Mouse (Mus musculus): ENCODE data around the gene Rras2.

Rras2 gene

DNA sequence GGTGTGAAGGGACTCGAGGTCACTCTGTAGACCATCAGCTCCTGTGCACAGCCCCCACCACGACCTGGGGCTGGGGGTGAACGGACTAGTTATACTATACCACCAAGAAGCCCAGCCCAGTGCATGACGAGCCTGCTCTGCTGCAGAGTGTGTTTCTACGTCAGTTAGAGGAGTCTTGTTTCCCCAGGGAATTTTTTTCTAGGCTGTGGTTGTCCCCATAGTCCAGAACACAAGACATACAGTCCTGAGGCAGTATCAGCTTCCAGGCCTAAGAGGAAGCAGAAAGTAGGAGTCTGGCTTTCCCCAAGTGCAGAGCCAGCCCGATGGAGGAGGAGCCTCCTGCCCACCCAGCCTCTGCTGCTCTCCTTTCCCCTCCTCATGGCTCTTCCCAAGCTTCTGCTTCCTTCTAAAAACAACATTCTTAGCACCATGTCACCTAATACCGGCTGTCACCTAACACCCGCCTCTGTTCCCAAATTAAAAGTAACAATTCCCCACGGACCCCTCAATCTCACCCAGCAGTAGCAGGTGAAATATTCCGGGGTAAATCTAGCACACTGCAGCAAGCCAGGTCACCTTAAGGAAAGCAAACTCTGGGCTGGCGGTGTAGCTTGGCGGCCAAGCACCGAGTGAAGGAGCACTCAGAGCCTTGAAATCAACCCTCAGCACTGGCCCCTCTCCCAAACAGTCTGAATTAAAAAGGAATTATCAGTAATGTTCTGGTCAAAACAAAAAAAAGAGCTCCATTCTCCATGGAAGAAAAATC is 45.5 kb downstream of the Rras2 start:
- no peak for DNase-seq (ENCODE audit: low read depth, low spot score)

DNA sequence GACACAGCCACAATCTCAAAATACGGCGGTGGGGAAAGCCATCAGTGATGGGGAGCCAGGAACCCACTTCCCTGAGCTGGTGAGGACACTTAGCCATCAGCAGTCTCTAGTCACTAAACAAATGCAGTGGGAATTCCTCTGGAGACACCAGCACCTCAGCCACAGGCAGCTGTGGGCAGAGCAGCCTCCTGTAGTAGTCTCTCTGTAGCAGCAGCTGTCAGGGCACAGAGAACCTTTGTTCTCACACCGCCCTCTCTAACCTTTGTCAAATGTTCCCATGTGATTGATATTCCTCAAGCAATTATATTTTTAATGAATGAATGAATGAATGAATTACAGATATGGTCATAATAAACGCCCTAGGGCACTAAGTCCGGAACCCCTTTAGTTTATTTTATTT is 46.2 kb downstream of the Rras2 start:
- no peak for DNase-seq (ENCODE audit: low read depth, low spot score)

DNA sequence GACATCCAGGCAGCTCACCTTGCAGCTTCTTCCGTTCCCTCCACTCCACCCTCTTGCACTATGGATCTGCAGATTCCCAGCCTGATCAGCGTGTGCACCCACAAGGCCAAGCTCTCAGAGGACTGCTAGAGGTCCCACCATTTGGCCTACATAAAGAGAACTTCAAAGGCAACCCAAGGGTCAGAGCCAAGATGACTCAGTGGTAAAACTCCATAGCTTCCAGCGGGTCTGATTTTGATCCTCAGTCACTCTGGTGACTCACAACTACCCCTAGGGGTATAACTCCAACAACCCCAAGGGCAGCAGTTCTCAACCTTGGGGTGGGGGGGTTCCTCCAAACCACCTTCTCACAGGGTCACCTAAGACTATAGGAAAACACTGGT is 47.1 kb downstream of the Rras2 start:
- no peak for DNase-seq (ENCODE audit: low read depth, low spot score)

DNA sequence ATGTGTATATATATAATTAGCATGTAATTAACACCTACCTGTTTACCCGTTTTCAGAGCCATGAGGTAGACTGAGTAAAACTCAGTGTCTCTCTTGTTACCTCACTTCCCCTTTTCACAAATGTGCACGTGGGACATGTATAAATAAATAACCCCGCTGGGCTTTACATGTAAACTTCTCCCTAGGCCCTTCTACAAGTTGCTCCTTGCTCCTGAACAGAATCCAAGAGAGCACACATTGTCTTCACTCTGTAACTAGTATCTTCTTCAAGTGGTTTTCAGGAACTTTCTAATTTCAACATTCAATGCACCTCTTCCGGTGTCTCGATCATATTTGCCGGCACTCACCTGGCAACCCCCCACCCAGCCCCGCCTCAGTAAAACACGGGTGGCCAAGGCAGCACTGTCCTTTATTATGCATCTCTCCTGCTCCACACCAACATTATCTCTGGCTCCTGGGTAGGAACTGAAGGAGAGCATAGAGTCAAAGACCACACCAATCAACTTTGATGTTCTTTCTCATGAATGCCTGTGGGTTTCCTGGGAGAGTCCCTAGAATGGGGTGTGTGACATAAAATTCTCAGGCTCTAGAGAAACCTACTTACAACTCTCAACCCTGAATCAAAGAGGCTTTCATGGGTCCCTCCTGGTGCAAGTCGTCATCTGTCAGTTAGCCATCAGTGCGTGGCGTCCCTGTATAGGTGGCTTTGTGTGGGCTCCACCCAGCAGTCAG is 47.7 kb downstream of the Rras2 start:
- DNase-seq (ENCODE audit: low read depth, low spot score): peak; percentile 71

DNA sequence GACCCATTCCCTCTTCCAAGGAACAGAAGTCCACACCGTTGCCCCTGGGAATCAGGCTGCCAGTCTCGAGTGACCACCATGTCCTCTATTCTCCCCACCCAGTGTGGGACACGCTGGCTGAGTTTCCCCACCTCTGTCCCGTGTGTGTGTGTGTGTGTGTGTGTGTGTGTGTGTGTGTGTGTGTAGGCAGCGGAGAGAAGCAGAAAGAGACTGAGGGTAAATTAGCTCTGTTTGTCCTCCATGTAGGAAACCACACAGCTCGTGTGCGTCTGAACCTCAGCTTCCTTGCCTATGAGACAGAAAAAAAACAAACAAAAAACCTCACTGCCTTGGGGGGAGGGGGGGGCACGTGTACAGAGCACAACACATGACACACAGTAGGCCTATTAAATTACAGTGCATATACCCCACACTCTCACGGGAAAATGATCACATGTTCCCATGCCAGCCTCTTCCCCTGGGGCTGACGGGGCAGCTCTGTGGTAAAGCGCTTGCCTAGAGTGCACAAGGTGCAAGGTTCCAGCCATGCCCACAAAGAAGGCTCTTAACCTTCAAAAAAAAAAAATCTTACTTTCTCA is 48.5 kb downstream of the Rras2 start:
- DNase-seq (ENCODE audit: low read depth, low spot score): peak; percentile 84

DNA sequence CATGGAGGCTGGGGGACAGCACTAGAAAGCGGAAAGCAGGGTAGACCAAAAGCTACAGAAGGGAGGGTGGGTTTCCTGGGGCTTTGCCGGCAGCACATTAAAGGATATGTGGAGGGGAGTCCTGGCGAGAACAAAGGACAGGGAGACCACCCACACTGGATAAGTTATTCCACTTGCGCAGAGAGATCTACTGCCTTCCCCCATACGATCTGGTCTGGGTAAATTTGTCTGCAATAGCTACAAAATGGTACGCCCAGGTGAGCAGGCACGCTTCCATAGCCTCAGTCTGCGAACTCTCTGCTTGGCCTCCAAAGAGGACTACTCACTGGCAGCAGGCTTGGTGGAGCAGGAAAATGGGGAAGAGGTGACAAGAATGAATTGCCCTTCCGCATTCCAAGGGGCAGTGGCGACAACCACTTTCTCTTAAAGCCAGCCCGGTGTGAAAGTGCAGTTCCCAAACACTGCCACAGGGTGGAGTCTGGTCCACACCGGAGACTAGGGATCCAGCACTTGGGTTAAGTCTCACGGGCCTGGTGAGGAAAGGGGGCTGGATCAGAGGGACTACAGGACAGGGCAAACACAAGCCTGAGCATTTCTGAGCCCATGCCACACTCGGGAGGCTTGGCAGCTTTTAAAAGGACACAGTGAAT is 50.9 kb downstream of the Rras2 start:
- peak; percentile 88 for DNase-seq (ENCODE audit: low read depth, low spot score)

DNA sequence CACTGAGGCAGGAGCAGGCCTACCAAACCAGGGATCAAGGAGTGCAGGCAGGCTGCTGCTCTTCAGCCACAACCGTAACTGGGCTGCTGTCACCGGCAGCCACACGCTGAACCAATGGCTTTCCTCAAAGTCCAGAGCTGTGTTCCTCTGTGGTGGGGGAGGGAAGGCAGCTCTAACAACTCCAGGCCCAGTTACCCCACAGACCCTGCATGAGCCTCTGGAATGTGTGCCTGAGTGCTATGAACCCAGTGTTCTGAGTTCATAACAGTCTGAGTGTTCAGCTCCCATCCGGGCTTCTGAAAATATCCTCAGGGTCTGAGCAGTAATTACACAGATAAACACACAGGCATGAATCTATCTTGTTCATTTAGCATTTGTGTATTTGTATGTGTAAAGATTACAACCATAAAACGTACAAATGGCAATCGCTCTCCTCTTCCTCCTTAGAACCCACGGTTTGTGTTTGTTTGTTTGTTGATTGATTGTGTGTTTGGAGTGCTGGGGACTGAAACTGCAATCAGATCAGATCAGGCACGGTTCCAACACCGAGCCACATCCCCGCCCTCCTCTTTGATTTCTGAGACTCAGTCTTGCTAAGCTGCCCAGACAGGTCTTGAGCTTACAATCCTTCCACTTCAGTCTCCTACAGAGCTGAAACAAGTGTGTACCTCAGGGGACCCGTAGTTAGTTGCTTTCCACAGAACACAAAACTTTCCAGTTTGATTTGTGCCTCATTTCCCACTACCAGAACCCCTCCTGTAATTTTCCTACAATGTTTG is 52.0 kb downstream of the Rras2 start:
- no peak for DNase-seq (ENCODE audit: low read depth, low spot score)

DNA sequence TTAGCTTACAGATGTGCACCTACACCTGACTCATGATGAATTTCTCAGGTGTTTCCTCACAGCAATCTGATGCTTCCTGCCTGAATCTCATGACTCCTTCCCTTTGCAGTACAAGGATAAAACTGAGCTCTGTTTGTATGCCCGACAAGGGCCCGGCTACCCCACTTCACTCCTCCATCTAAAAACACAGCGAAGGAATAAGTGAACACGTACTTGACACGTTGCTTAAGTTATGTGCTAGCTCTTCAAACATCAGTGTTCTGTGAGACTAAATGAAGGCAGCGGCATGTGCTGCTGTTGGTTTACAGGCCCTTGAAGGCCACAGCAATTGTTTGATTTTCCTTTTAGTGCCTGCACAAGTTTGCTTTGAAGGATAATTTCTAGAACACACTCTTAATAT is 53.6 kb downstream of the Rras2 start:
- DNase-seq (ENCODE audit: low read depth, low spot score): no peak

DNA sequence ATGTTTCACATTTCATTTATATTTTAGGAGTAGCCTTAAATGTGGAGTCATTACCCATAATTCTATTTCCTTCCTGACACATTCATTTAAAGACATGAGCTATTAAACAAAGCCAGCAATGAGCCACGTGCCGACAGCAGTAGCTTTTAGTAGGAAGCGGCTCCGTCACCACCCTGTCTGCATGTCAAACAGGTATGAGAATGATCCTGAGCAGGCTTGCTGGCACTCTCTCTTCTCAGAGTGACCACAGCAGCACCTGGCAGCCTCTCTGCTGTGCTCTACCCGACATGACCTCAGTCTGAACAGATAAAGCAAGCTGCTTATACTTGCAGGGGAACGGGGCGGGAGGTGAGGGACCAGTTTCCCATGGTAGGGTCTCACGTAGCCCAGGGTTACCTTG is 54.0 kb downstream of the Rras2 start:
- DNase-seq (ENCODE audit: low read depth, low spot score): no peak

DNA sequence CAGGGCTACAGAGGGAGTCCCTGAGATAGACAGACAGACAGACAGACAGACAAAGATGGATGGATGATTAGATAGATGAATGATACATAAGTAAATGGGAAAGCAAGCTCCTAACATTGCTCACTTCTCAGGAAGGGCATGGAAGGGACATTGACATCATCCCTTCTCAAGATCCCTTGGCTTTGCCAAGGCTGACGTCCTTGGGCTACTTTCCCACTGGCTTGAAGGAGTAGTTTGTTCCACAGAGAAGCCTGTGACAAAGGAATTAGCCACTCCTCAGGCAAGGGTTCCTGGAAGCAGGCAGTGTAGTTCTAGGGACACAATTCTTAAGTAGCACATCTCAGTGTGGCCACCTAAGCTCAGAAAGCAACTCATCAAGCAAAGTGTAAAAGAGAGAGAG is 55.1 kb downstream of the Rras2 start:
- no peak for DNase-seq (ENCODE audit: low read depth, low spot score)

DNA sequence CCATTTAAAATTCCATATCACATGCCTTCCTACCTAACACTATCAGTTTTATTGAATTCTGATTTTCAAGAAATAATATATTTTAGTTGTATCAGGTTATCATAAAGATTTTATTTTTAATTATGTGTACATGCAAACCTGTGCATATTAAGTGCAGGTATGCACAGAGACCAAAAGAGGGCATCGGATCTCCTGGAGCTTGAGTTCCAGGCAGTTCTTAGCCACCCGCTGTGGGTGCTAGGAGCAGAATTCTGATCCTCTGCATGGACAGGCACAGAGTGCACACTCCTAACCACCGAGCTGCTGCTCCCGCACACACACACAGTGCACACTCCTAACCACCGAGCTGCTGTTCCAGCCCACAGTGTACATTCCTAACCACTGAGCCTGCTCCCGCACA is 57.1 kb downstream of the Rras2 start:
- no peak for DNase-seq (ENCODE audit: low read depth, low spot score)

DNA sequence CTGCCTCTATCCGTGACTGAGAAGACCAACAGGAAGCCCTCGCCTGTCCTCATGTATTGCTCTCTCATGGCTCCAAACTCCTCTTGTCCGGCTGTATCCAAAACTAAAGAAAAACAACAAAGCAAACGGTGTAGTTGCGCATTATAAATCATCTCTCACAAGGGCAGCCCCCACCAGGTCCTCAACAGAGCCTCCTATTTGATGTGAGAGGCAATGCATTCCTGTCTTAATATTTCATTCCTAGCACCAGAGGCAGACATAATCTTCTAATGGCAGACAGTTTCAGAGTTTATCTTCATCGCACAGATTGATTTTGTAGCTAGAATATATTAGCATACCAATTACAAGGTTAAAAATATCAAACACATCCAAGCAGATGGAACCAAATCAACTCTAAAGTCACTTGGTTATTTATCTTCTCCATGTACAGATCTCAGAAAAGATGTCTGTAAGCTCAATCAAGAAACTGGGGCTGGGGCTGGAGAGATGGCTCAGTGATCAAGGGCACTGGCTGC is 58.6 kb downstream of the Rras2 start:
- no peak for DNase-seq (ENCODE audit: low read depth, low spot score)

DNA sequence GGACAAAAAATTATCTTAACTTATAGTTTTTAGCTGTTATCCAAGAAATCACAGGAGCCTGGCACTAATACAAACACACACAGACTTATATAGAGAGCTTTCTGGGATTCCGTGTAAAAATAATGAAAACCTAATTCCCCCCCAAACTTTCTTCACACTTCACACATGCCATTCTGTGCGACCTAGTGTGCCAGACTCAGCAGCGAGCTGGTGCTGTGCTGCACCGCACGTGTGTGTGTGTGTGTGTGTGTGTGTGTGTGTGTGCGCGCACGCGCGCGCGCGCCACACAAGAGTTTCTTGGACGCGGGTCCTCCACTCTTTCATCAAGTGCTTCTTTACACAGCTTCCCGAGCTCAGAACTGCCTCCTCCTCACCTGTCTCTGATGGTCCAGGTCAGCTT is 59.4 kb downstream of the Rras2 start:
- no peak for DNase-seq (ENCODE audit: low read depth, low spot score)

DNA sequence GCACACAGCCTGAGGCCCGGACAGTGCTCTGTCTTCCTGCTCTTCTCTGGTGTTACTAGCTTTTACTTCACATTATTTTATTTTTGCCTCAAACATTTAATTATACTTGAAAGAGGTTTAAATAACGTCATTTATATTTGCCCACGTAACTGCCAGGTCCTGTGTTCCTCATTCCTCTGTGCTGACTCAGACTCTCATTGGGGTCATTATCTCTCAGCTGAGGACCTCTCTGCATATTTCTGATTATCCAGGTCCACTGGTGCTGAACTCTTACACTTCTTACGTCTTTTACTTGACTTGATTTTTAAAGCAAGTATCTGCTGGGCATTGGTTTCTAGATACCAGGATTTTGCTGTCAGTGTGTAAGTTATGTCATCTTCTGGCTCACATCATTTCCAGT is 63.9 kb downstream of the Rras2 start:
- no peak for DNase-seq (ENCODE audit: low read depth, low spot score)

DNA sequence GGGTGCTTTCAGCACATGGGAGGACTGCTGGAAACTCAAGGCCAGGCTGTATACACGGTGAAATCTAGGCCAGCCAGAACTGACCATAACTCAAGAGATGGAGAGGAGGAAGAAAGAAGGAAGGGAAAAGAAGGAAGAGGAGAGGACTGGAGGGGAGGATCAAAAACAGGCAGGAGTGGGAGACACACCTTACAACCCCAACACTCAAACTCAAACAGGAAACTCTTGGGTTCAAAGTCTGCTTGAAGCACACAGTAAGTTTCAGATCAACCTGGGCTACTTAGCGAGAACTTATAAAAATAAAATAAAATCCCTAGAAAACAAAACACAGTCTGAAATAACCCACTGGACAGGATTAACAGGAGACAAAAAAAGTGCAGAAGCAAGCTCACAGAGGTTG is 71.8 kb downstream of the Rras2 start:
- DNase-seq (ENCODE audit: low read depth, low spot score): no peak

DNA sequence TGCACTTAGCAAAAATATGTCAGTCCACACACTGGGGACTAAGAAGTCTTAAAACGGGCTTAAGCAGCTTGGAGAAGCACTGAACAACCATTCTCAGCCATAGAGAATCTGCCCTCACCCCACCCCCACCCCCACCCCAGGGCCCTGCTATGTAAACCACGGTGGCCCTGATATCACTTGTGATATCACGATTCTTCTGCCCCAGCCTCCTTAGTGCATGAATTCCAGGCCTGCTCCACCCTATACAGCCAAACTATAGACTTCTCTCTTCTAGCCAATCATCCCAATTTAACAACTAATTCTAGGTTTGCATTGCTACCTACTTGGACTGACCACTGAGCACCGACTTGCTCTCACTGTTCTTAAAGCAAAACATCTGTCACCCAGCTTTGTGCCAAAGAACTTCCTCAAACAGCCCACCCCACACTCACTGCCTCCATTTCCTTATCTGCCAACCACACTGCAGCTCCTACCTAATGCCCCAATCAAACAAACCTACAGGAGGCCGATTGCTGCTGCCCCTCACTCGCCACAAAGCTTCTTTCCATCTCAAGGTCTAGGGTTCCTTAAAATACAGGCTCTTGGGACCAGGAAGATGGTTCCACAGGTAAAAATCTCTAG is 73.5 kb downstream of the Rras2 start:
- no peak for DNase-seq (ENCODE audit: low read depth, low spot score)

DNA sequence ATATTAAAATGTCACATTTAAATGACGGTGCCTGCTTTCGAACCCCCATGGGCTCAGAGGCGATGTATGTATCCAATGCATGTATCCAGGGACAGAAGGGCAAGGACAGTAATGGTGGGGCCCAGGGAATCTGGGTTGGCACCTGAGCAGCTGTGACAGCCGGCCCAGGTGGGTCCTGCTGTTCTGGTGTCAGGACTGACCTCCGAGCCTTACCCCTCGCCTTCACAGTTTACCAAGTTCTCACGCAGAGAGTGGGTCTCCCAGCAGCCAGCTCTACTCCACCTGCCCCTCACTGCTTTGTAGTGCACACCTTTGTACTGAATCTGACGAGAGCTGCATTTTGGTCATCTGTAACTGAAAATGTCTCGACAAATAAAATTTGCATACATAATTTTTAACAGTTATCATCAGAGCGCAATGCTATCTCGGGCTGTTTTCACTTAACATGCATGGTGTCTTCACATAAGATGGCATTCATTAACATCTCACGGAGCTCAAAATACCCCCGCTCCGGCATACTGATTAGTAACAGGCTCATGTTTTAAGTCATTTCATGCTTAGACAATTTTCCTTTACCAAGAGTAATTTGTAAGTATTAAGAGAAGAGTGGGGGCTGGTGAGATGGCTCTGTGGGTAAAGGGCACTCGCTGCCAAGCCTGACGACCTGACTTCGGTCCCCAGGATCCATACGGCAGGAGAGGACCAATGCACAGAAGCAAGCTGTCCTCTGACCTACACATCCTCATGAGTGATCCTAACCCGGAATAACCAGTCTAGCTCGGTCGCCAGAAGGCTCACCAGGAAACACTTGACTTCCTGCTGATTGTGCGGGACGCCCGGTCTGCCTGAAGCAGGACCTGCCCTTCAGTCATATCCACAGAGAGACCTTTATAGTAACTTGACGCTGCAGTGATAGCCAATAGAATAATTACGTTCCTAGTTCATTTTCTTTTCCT is 74.3 kb downstream of the Rras2 start:
- DNase-seq (ENCODE audit: low read depth, low spot score): no peak

DNA sequence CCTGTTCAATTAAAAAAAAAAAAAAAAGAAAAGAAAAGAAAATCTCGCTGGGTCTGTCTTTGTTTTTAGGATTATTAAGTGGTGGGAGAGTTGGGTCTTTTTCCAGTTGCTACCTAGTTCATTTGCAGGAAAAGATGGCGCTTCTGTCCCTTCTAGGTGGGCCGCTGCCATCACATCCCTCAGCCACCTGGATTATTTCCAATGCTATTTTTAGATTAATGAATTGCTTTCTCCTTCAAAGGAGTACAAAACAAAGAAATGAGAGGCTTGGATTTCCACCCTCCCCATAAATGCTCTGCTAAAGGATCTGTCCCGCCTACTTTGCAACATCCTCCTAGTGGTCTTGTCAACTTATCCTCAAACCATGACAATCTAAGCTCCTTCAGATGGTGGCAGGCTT is 76.2 kb downstream of the Rras2 start:
- no peak for DNase-seq (ENCODE audit: low read depth, low spot score)

DNA sequence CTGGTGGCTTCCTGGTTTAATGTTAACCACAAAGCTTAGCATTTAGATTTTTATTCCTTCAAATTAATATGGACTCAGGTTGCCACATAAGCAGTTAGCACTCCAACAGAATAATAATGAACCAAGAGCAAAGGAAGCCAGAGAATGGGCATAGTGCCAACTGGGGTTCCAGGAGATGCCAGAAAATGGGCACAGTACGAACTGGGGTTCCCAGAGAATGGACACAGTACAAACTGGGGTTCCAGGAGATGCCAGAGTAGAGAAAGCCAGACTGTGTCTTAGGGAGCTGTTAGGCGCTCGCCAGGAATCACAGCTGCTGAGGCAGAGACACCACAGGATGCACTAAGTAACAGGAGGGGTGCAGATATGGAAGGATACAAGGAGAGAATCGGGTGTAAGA is 80.3 kb downstream of the Rras2 start:
- no peak for DNase-seq (ENCODE audit: low read depth, low spot score)

DNA sequence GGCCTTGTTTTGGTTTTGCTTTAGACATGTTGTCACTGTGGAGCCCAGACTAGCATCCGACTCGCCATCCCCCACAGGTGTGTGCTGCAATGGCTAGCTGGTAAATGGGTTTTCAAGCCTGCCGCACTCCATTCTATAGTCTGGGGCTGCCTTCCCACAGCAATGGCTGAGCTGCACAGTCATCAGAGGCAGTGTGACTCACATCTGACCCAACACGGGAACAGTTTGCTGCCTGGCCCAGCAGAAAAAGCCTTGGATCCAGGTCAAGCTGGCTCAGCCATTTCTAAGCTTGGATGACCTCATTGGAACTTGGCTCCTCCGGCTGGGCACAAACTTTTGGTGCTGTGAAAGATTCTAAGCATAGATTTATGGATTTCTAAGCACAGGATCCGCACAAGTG is 88.0 kb downstream of the Rras2 start:
- DNase-seq (ENCODE audit: low read depth, low spot score): no peak
